Mouse (Mus musculus) small intestine, adult 2 months (tissue): ENCODE results near the gene Alkbh4. TPM values are rescaled to one million over a fixed set of nuclear protein-coding genes. Genes with fewer than 3 reads are reported as not detected.

Source experiments
- H3K27ac ChIP-seq: fragments of 200-500 bp; 2 replicates; pipeline ENCODE4 v1.5.1; 2012; ENCODE audit warnings: low read depth, low read length, control low read depth, inconsistent platforms; ENCODE audit not compliant: insufficient read depth
- H3K27me3 ChIP-seq: fragments of 200-500 bp; 2 replicates; pipeline ENCODE4 v1.6.1; 2012; ENCODE audit warnings: mild to moderate bottlenecking, moderate library complexity, low read length, inconsistent platforms; ENCODE audit not compliant: control insufficient read depth, insufficient read depth
- H3K36me3 ChIP-seq: fragments of 200-500 bp; 2 replicates; pipeline ENCODE4 v1.6.1; 2012; ENCODE audit warnings: mild to moderate bottlenecking, low read length, control low read depth, inconsistent platforms; ENCODE audit not compliant: control insufficient read depth, insufficient read depth
- H3K4me1 ChIP-seq: fragments of 200-500 bp; 2 replicates; pipeline ENCODE4 v1.6.1; 2012; ENCODE audit warnings: low read length, inconsistent platforms, mixed read lengths; ENCODE audit not compliant: control insufficient read depth, insufficient read depth, insufficient read length
- H3K4me3 ChIP-seq: fragments of 200-500 bp; 2 replicates; pipeline ENCODE4 v1.5.1; 2012; ENCODE audit warnings: low read depth, mild to moderate bottlenecking, control low read depth, inconsistent platforms, low read length, moderate library complexity
- CTCF ChIP-seq: fragments of 200-500 bp; IDR thresholded peaks from 2 replicates; pipeline ENCODE4 v1.5.1; 2012; ENCODE audit warnings: low read depth, mild to moderate bottlenecking, control low read depth, inconsistent platforms, low read length, moderate library complexity, mixed read lengths; ENCODE audit not compliant: insufficient replicate concordance, insufficient read length; ENCODE audit errors: extremely low read depth
- POLR2A ChIP-seq: fragments of 200-500 bp; IDR thresholded peaks from 2 replicates; pipeline ENCODE4 v1.6.1; 2012; ENCODE audit warnings: low read depth, mild to moderate bottlenecking, control low read depth, inconsistent platforms, low read length, moderate library complexity
- WGBS: fragments of 180-500 bp; shearing (Covaris S2); methylation state at CpG from one replicate; pipeline ENCODE4 v1.1.7; 2018; 5-methylcytosine and 5-hydroxymethylcytosine counted together
- polyA plus RNA-seq: library from polyadenylated mRNA; depleted of rRNA; stranded (reverse); fragments of >200 nt; gene quantifications from 2 replicates; pipeline ENCODE4 v1.2.3, GENCODE M21; 2012

Gene Alkbh4
- polyA plus RNA-seq, 1 experiment = 25.3 TPM

GRCm38 (mm10) chr5:136163807-136164474 lies 28.0 kb downstream of the Alkbh4 start:
- Histone ChIP-seq H3K27me3 (no peaks in the 10 kb centered on the region), H3K27ac (no peak overlapping the region), H3K4me3 (no peak overlapping the region), H3K36me3 (peaks cover 24% of the 10 kb centered on the region), H3K4me1 (no peaks in the 10 kb centered on the region; the same call in 1 of the 2 replicates)
- whole genome bisulfite sequencing = 86% methylated on average over 11 of the region's 11 CpGs
- TF ChIP-seq POLR2A (no peak), CTCF (no peak)

GRCm38 (mm10) chr5:136165246-136165645 lies 29.3 kb downstream of the Alkbh4 start:
- no peaks in the 10 kb centered on the region for H3K27me3 ChIP-seq
- peaks cover 3% of the 10 kb centered on the region; the same call in 1 of the 2 replicates for H3K4me1 ChIP-seq
- no peak for TF ChIP-seq CTCF
- no peak for TF ChIP-seq POLR2A
- H3K4me3 ChIP-seq = no peak overlapping the region
- H3K36me3 ChIP-seq = peaks cover 21% of the 10 kb centered on the region
- WGBS = 80% methylated on average over 8 of the region's 8 CpGs
- H3K27ac ChIP-seq = no peak overlapping the region

DNA sequence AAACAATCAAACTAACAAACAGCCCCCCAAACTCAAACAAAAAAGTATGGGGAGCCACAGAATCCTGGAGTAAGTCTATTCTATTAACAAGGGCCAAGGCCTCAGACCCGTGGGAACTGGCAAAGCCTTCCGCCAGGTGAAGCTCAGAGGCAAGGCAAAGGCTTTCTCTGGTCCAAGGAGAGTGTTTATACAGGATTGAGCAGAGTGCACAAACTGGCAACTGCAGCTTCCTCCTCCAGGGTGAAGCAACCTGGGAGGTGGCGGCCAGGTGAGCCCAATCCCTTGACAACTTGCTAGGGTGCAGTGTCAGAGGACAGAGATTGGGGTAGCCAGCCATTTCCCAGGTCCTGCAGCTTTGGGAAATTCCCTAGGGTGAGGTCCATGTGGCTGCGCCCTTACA lies 31.4 kb downstream of the Alkbh4 start:
- TF ChIP-seq CTCF (no peak), POLR2A (no peak)
- Histone ChIP-seq H3K4me3 (no peak overlapping the region), H3K4me1 (peaks cover 13% of the 10 kb centered on the region; the same call in 1 of the 2 replicates), H3K27ac (peak overlapping the region; percentile 44), H3K27me3 (no peaks in the 10 kb centered on the region), H3K36me3 (peaks cover 8% of the 10 kb centered on the region; the same call in 1 of the 2 replicates)
- WGBS = 51% methylated on average over 4 of the region's 4 CpGs

- peaks cover 18% of the 10 kb centered on the region; the same call in 1 of the 2 replicates for H3K4me1 ChIP-seq
- no peak for TF ChIP-seq POLR2A
- TF ChIP-seq CTCF = peak; percentile 50; the same call in 1 of the 2 replicates
- H3K27ac ChIP-seq = peak overlapping the region; percentile 44; the same call in 1 of the 2 replicates
- WGBS = 98% methylated on average over 3 of the region's 3 CpGs
- H3K4me3 ChIP-seq = no peak overlapping the region
- peaks cover 8% of the 10 kb centered on the region; the same call in 1 of the 2 replicates for H3K36me3 ChIP-seq
- H3K27me3 ChIP-seq = no peaks in the 10 kb centered on the region
Measured at GRCm38 (mm10) chr5:136168071-136168470, 32.1 kb downstream of the Alkbh4 start.

- 10% methylated on average over 15 of the region's 15 CpGs for WGBS
- H3K27me3 ChIP-seq = no peaks in the 10 kb centered on the region
Measured at GRCm38 (mm10) chr5:136169626-136170511, 33.9 kb downstream of the Alkbh4 start.

DNA sequence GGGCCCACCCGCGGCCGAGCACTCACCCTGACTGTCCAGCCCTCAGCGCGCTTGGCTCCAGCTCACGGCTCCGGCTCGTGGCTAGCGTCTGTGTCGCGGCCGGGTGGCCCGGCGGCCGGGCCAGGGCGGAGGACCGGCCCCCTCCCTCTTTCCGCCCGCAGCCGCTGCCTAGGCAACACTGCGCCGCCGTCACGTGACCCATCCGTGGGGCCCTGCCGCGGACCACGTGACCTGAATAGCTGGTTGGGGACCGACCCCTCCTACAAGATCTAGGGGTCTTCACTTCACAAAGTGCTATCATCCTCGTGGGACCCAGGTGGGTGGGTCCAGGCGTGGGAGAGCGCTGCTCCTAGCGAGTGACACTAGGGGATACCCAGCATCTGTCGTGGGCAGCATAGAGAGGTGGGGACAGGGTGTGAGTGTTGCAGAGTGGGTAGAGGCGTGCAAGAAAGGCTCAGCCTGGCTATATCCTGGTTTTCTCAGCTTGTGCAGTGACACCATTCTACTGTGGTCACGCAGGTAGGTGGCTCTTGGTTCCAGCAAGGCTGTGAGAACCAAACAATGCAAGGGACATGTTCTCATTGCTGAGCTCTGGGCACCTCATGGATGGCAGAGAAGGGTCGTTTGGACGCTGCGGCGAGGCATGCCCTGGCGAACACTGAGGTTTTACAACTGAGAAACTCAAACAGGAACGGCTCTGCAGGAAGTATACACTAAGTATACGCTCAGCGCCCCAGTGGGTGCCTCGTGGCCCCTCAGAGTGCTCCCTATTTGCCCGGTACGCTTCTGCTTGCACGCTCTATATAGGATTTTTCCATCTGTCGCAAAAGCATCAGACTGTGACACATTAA lies 34.8 kb downstream of the Alkbh4 start, which contains the start of gene Orai2:
Orai2 (minus strand) TSS at position 202 of the 851 bp plus-strand sequence.
- Histone ChIP-seq H3K27ac (peak within 1 kb of the TSS; percentile 97), H3K4me3 (peak within 1 kb of the TSS; percentile 75), H3K27me3 (no peaks in the 10 kb centered on the region), H3K4me1 (peaks cover 27% of the 10 kb centered on the region; the same call in 1 of the 2 replicates), H3K36me3 (no peaks in the 10 kb centered on the region)
- 1% methylated on average over 49 of the region's 49 CpGs for WGBS
- TF ChIP-seq CTCF (no peak), POLR2A (no peak; the same call in none of the 2 replicates)

More at GRCm38 (mm10) chr5:136169626-136170511, 33.9 kb downstream of the Alkbh4 start:
- H3K4me1 ChIP-seq = peaks cover 27% of the 10 kb centered on the region; the same call in 1 of the 2 replicates
- peak overlapping the region; percentile 75 for H3K4me3 ChIP-seq
- peak overlapping the region; percentile 58 for H3K27ac ChIP-seq
- TF ChIP-seq POLR2A (no peak), CTCF (no peak)
- peaks cover 5% of the 10 kb centered on the region; the same call in 1 of the 2 replicates for H3K36me3 ChIP-seq
